In genomic region chr12:113139908-113140615, GRCm38 (mm10) we compare ENCODE assay signal across 8 mouse cellular contexts. TPM values are rescaled to one million over a fixed set of nuclear protein-coding genes. Genes with fewer than 3 reads are reported as not detected.
DNase-seq lines count a peak whose midpoint lies in the region; ATAC-seq lines count a peak whose summit lies in the region.

Crip2 (plus strand) TSS chr12:113140236.

- peak within 1 kb of the TSS; percentile 80 for H3K4me2 ChIP-seq in embryonic facial prominence, embryonic 13.5 days
- H3K4me2 ChIP-seq in midbrain, embryonic 13.5 days (replicated peaks), result peak within 1 kb of the TSS; percentile 82

- WGBS in embryonic facial prominence, embryonic 13.5 days, result under 1% methylated on average over 68 of the region's 68 CpGs
- WGBS in limb, embryonic 10.5 days, result 2% methylated on average over 68 of the region's 68 CpGs
- WGBS in midbrain, embryonic 13.5 days, result under 1% methylated on average over 67 of the region's 68 CpGs

- H3K9me3 ChIP-seq in embryonic facial prominence, embryonic 13.5 days, result no peaks in the 10 kb centered on the region
- no peaks in the 10 kb centered on the region for H3K9me3 ChIP-seq in limb, embryonic 10.5 days (replicated peaks)
- no peaks in the 10 kb centered on the region for H3K9me3 ChIP-seq in midbrain, embryonic 13.5 days

- H3K36me3 ChIP-seq in embryonic facial prominence, embryonic 13.5 days, result peaks cover 39% of the 10 kb centered on the region
- peaks cover 42% of the 10 kb centered on the region for H3K36me3 ChIP-seq in limb, embryonic 10.5 days
- peaks cover 51% of the 10 kb centered on the region for H3K36me3 ChIP-seq in midbrain, embryonic 13.5 days

- 0 out of 2 replicates have a peak, but pooled peaks have one; percentile 15 for ATAC-seq in cerebellum, adult (ENCODE audit: insufficient number of reproducible peaks, low FRiP score, low TSS enrichment)
- peak; percentile 77 for ATAC-seq in embryonic facial prominence, embryonic 13.5 days (ENCODE audit: insufficient number of reproducible peaks, insufficient read depth, low FRiP score, low TSS enrichment, low read depth)
- peak; percentile 84 for ATAC-seq in midbrain, embryonic 13.5 days

- no peak for DNase-seq in cerebellum, adult 8-10 months
- peak; percentile 94 to 96 for DNase-seq in heart, adult 18-20 months
- DNase-seq in kidney, adult 18-20 months, result peak; percentile 91
- peak; percentile 90 for DNase-seq in limb, embryonic 10.5 days (ENCODE audit: low spot score)
- DNase-seq in spleen, postnatal 14 days (ENCODE audit: low spot score in 2 of 2), result peak; percentile 64 to 76

- H3K9ac ChIP-seq in embryonic facial prominence, embryonic 13.5 days, result peak within 1 kb of the TSS; percentile 63
- H3K9ac ChIP-seq in midbrain, embryonic 13.5 days (replicated peaks), result peak within 1 kb of the TSS; percentile 81

- H3K4me3 ChIP-seq in embryonic facial prominence, embryonic 13.5 days, result peak within 1 kb of the TSS; percentile 53
- peak within 1 kb of the TSS; percentile 60 for H3K4me3 ChIP-seq in limb, embryonic 10.5 days
- H3K4me3 ChIP-seq in midbrain, embryonic 13.5 days (replicated peaks), result peak within 1 kb of the TSS; percentile 74

- peak within 1 kb of the TSS; percentile 48 for H3K27ac ChIP-seq in embryonic facial prominence, embryonic 13.5 days
- H3K27ac ChIP-seq in limb, embryonic 10.5 days, result peak within 1 kb of the TSS; percentile 68
- peak within 1 kb of the TSS; percentile 88 for H3K27ac ChIP-seq in midbrain, embryonic 13.5 days

- peaks cover 44% of the 10 kb centered on the region for H3K4me1 ChIP-seq in embryonic facial prominence, embryonic 13.5 days
- H3K4me1 ChIP-seq in limb, embryonic 10.5 days, result peaks cover 48% of the 10 kb centered on the region
- peaks cover 49% of the 10 kb centered on the region for H3K4me1 ChIP-seq in midbrain, embryonic 13.5 days (replicated peaks)

- H3K27me3 ChIP-seq in embryonic facial prominence, embryonic 13.5 days, result peaks cover 49% of the 10 kb centered on the region
- H3K27me3 ChIP-seq in limb, embryonic 10.5 days (ENCODE audit: low read depth, poor library complexity, severe bottlenecking), result peaks cover 47% of the 10 kb centered on the region
- H3K27me3 ChIP-seq in midbrain, embryonic 13.5 days, result no peaks in the 10 kb centered on the region

RNA-seq across cellular contexts. Expression of gene Crip2, which starts in this region (rescaled TPM):
- 63.4 and 72.3 TPM in 2 replicates for polyA plus RNA-seq in embryonic facial prominence, embryonic 13.5 days (2015; fragmentation: Nextera tagmentation; extraction: Ambion mirVana)
- total RNA-seq in heart, adult 18-20 months (2021), result 1,000 to 10,000 TPM; 1,463 to 1,557 TPM
- 58.8 and 63.8 TPM in 2 replicates for polyA plus RNA-seq in limb, embryonic 10.5 days (2016; fragmentation: Nextera tagmentation; extraction: Ambion mirVana)
- 360 TPM in 2 replicates for polyA plus RNA-seq in midbrain, embryonic 13.5 days (2015; fragmentation: Nextera tagmentation; extraction: Ambion mirVana)

Comparison
In these comparisons a context has a peak if more than half of its experiments do, and no peak if none do; other contexts are left out.
1. ATAC-seq: peak in every context shown above with its lines; median percentile 84 in midbrain, embryonic 13.5 days; 77 in embryonic facial prominence, embryonic 13.5 days; 15 in cerebellum, adult.